Mouse (Mus musculus): ENCODE results near the gene Git1. TPM values are rescaled to one million over a fixed set of nuclear protein-coding genes. Genes with fewer than 3 reads are reported as not detected.

Git1 gene
- polyA plus RNA-seq, 1 experiment from 2014 or later = 12.6 TPM

GRCm38 (mm10) chr11:77455770-77456510, 37.4 kb upstream of the Git1 start:
- no peak for ATAC-seq
- no peak overlapping the region for H3K9ac ChIP-seq (replicated peaks; ENCODE audit: low read depth)
- 80% methylated on average over 9 of the region's 9 CpGs for WGBS

GRCm38 (mm10) chr11:77456866-77457265, 36.5 kb upstream of the Git1 start:
- DNase-seq (ENCODE audit: low spot score) (peak; percentile 45), ATAC-seq (no peak; the same call in 1 of the 2 replicates)
- Histone ChIP-seq H3K36me3 (ENCODE audit: insufficient read depth, low read length) (peaks cover 25% of the 10 kb centered on the region; the same call in 1 of the 2 replicates), H3K4me2 (replicated peaks; ENCODE audit: low read depth, low read length) (no peak overlapping the region), H3K4me3 (ENCODE audit: low read depth, low read length) (no peak overlapping the region), H3K27me3 (replicated peaks; ENCODE audit: insufficient read depth, low read length) (0 out of 2 replicates have a peak, but pooled peaks cover 5% of the 10 kb centered on the region), H3K9me3 (ENCODE audit: low read length) (no peaks in the 10 kb centered on the region), H3K9ac (replicated peaks; ENCODE audit: low read depth) (no peak overlapping the region), H3K27ac (ENCODE audit: low read length) (no peak overlapping the region), H3K4me1 (ENCODE audit: insufficient read depth, low read depth, low read length) (peaks cover 2% of the 10 kb centered on the region; the same call in 1 of the 2 replicates)
- 49% methylated on average over 6 of the region's 6 CpGs for WGBS
- TF ChIP-seq CTCF (IDR thresholded peaks at IDR 0.05) (no peak), EP300 (IDR thresholded peaks at IDR 0.05) (no peak)

More at GRCm38 (mm10) chr11:77455770-77456510, 37.4 kb upstream of the Git1 start:
- no peak for TF ChIP-seq EP300 (IDR thresholded peaks at IDR 0.05)
- no peak for TF ChIP-seq CTCF (IDR thresholded peaks at IDR 0.05)
- no peak for DNase-seq (ENCODE audit: low spot score)
- Histone ChIP-seq H3K27me3 (replicated peaks; ENCODE audit: insufficient read depth, low read length) (0 out of 2 replicates have a peak, but pooled peaks cover under 1% of the 10 kb centered on the region), H3K27ac (ENCODE audit: low read length) (no peak overlapping the region), H3K36me3 (ENCODE audit: insufficient read depth, low read length) (peaks cover 28% of the 10 kb centered on the region), H3K9me3 (ENCODE audit: low read length) (no peaks in the 10 kb centered on the region), H3K4me2 (replicated peaks; ENCODE audit: low read depth, low read length) (no peak overlapping the region), H3K4me3 (ENCODE audit: low read depth, low read length) (no peak overlapping the region), H3K4me1 (ENCODE audit: insufficient read depth, low read depth, low read length) (no peaks in the 10 kb centered on the region)

- H3K4me2 ChIP-seq (replicated peaks; ENCODE audit: low read depth, low read length) = peak overlapping the region; percentile 86
- H3K27ac ChIP-seq (ENCODE audit: low read length) = no peak overlapping the region
- H3K4me3 ChIP-seq (ENCODE audit: low read depth, low read length) = peak overlapping the region; percentile 51
- H3K36me3 ChIP-seq (ENCODE audit: insufficient read depth, low read length) = no peaks in the 10 kb centered on the region
- DNase-seq (ENCODE audit: low spot score) (no peak), ATAC-seq (no peak)
- TF ChIP-seq CTCF (IDR thresholded peaks at IDR 0.05) (no peak), EP300 (IDR thresholded peaks at IDR 0.05) (no peak)
- H3K9me3 ChIP-seq (ENCODE audit: low read length) = no peaks in the 10 kb centered on the region
- WGBS = 4% methylated on average over 6 of the region's 6 CpGs
- peaks cover 5% of the 10 kb centered on the region; the same call in 1 of the 2 replicates for H3K4me1 ChIP-seq (ENCODE audit: insufficient read depth, low read depth, low read length)
- no peak overlapping the region for H3K9ac ChIP-seq (replicated peaks; ENCODE audit: low read depth)
- peaks cover 21% of the 10 kb centered on the region; the same call in 1 of the 2 replicates for H3K27me3 ChIP-seq (replicated peaks; ENCODE audit: insufficient read depth, low read length)
These were observed 31.5 kb upstream of the Git1 start for GRCm38 (mm10) chr11:77461856-77462255.

GRCm38 (mm10) chr11:77462283-77463100, 30.9 kb upstream of the Git1 start, which contains the start of gene Coro6:
Coro6 (plus strand) TSS chr11:77462411.
- peak; percentile 85 for ATAC-seq
- peaks cover 26% of the 10 kb centered on the region; the same call in 1 of the 2 replicates for H3K27me3 ChIP-seq (replicated peaks; ENCODE audit: insufficient read depth, low read length)

GRCm38 (mm10) chr11:77463101-77463445, 30.3 kb upstream of the Git1 start:
- Histone ChIP-seq H3K9me3 (ENCODE audit: low read length) (no peaks in the 10 kb centered on the region), H3K36me3 (ENCODE audit: insufficient read depth, low read length) (no peaks in the 10 kb centered on the region), H3K9ac (replicated peaks; ENCODE audit: low read depth) (no peak overlapping the region), H3K27me3 (replicated peaks; ENCODE audit: insufficient read depth, low read length) (peaks cover 27% of the 10 kb centered on the region; the same call in 1 of the 2 replicates), H3K27ac (ENCODE audit: low read length) (no peak overlapping the region), H3K4me3 (ENCODE audit: low read depth, low read length) (peak overlapping the region; percentile 51; the same call in 1 of the 2 replicates), H3K4me1 (ENCODE audit: insufficient read depth, low read depth, low read length) (peaks cover 6% of the 10 kb centered on the region; the same call in 1 of the 2 replicates), H3K4me2 (replicated peaks; ENCODE audit: low read depth, low read length) (peak overlapping the region; percentile 86)
- TF ChIP-seq EP300 (IDR thresholded peaks at IDR 0.05) (no peak), CTCF (IDR thresholded peaks at IDR 0.05) (no peak)
- ATAC-seq = no peak
- DNase-seq (ENCODE audit: low spot score) = no peak
- WGBS = 49% methylated on average over 8 of the region's 8 CpGs

More at GRCm38 (mm10) chr11:77462283-77463100, 30.9 kb upstream of the Git1 start, which contains the start of gene Coro6:
- Histone ChIP-seq H3K27ac (ENCODE audit: low read length) (no peak within 1 kb of the TSS), H3K4me1 (ENCODE audit: insufficient read depth, low read depth, low read length) (peaks cover 6% of the 10 kb centered on the region; the same call in 1 of the 2 replicates), H3K9ac (replicated peaks; ENCODE audit: low read depth) (no peak within 1 kb of the TSS), H3K36me3 (ENCODE audit: insufficient read depth, low read length) (no peaks in the 10 kb centered on the region), H3K4me2 (replicated peaks; ENCODE audit: low read depth, low read length) (peak within 1 kb of the TSS; percentile 86), H3K4me3 (ENCODE audit: low read depth, low read length) (peak within 1 kb of the TSS; percentile 51), H3K9me3 (ENCODE audit: low read length) (no peaks in the 10 kb centered on the region)
- TF ChIP-seq CTCF (IDR thresholded peaks at IDR 0.05) (no peak), EP300 (IDR thresholded peaks at IDR 0.05) (no peak)
- DNase-seq (ENCODE audit: low spot score) = peak; percentile 75
- under 1% methylated on average over 55 of the region's 73 CpGs for WGBS

- DNase-seq (ENCODE audit: low spot score) (no peak), ATAC-seq (no peak)
- Histone ChIP-seq H3K27me3 (replicated peaks; ENCODE audit: insufficient read depth, low read length) (peaks cover 27% of the 10 kb centered on the region; the same call in 1 of the 2 replicates), H3K4me2 (replicated peaks; ENCODE audit: low read depth, low read length) (no peak overlapping the region), H3K4me1 (ENCODE audit: insufficient read depth, low read depth, low read length) (peaks cover 6% of the 10 kb centered on the region; the same call in 1 of the 2 replicates), H3K9me3 (ENCODE audit: low read length) (no peaks in the 10 kb centered on the region), H3K9ac (replicated peaks; ENCODE audit: low read depth) (no peak overlapping the region), H3K4me3 (ENCODE audit: low read depth, low read length) (no peak overlapping the region), H3K27ac (ENCODE audit: low read length) (no peak overlapping the region), H3K36me3 (ENCODE audit: insufficient read depth, low read length) (no peaks in the 10 kb centered on the region)
- TF ChIP-seq EP300 (IDR thresholded peaks at IDR 0.05) (no peak), CTCF (IDR thresholded peaks at IDR 0.05) (no peak)
- WGBS = 67% methylated on average over 10 of the region's 10 CpGs
These were observed 29.6 kb upstream of the Git1 start for GRCm38 (mm10) chr11:77463786-77464185.

Measured in lung, postnatal 0 days (tissue).